Mouse (Mus musculus) ovary, adult 18-20 months (tissue): ENCODE results near the gene Gm12184.
"Not testable (repeated sequence)": the region's sequence is repeated elsewhere in the genome, so short reads cannot be mapped to it uniquely, and the experiment has no call there.

ENCODE experiments used
- DNase-seq: peaks from one replicate; pipeline ENCODE4 v3.0.0; 2022; ENCODE audit warnings: low spot score, mixed read lengths

Gm12184 gene

DNA sequence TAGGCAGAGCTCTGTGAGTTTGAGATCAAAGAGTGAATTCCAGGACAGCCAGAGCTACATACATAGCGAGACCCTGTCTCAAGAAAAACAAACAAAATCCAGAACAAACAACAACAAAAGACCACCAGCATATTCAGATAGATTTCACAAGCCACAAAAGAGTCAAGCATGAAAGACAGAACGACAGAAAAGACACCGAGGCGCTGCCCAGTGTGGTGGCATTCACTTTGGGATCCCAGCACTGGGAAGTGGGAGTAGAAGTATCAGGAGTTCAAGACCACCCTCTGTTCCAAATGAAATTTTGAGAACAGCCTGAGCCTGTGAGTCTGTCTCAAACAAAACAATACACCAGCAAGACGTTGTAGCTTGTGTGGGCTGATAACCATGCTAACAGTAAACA lies 20.4 kb upstream of the Gm12184 start:
- DNase-seq: no peak

DNA sequence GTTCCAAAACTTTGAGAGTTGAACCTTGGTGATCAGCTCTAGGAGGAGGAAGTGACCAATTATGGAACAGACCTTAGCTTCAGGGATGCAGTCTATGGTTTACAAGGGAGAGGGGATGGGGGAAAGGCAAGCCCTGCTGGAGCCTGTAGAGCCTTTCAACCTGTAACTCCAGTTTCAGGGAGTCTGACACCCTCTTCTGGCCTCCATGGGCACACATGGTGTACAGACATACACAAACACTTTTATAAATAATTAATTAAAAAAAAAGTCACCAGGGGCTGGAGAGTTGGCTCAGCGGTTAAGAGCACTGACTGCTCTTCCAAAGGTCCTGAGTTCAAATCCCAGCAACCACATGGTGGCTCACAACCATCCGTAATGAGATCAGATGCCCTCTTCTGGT lies 19.9 kb upstream of the Gm12184 start:
- not testable (repeated sequence) for DNase-seq

DNA sequence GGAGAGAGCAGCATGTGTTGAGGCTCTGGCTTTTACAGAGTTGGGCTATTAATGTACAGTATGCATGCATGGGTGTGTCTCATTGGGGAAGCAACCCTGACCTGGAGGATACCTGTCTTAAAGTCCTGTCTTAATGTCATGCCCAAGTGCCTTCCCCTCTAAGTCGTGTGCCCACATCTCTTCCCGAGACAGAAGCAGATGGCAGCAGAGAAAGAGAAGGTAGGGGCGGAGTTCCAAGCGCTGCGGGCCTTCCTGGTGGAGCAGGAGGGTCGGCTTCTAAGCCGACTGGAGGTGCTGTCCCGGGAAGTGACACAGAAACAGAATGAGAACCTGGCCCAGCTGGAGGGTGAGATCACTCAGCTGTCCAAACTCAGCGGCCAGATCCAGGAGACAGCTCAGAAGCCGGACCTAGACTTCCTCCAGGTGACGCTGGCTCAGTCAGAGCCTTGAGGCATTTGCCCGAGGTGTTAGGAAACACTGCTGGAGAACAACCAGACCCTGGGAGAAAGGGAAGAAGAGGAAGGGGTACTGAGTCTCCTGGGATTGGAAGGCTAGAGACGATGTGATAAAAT lies 18.9 kb upstream of the Gm12184 start:
- DNase-seq: no peak

DNA sequence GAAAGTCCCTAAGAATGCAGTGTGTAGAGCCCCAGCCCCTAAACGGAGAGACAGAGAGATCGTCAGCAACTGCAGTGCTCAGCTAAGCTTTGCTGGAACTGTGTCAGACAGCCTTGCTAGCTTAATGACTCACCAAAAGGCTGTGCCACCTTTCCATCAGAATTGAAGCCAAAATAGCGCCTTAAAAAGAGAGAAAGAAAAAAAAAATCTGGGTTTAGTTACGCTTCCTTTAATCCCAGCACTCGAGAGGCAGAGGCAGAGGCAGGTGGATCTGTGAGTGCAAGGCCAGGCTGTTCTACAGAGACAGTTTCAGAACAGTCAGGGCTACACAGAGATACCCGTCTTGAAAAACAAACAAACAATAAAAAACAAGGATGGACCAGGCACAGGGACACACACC lies 17.9 kb upstream of the Gm12184 start:
- DNase-seq: no peak

GRCm38 (mm10) chr11:48843202-48843601 lies 16.7 kb upstream of the Gm12184 start:
- no peak for DNase-seq

DNA sequence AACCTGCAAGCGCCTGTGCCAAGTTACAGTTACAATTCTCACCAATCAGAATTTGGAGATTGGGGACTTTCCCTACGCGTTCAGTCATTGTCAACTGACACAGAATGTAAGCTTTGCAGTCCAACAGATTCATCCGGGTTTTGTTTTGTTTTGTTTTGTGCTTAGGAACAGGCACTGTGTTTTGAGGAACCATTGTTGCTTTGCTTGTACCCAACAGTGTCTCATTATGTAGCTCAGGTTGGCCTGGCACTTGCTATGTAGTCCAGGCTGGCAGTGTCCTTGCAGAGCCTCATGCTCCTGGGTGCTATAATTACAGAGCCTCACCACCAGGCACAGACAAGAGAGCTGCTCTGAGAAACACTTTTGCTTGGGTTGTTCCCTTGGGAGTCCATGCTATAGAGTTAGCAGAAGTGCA lies 15.9 kb upstream of the Gm12184 start:
- no peak for DNase-seq

- no peak for DNase-seq
Measured at GRCm38 (mm10) chr11:48841213-48841612, 14.8 kb upstream of the Gm12184 start.

DNA sequence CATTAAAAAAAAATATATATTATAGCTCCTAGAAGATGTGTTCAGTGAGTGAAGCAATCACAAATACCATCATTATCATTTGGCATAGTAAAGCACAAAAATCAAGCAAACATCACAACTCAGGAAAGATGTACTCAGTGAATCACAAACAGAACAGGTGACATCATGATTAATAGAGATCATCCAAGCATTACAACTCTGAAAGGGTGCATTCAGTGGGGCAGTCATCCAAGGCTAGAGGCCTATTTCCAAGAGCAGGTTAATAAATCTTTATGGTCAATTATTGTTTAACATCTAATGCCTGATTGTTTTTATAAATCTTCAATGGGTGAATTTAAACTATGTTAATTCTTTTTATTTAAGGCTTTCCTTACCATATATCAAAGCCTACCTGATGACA lies 14.3 kb upstream of the Gm12184 start:
- no peak for DNase-seq

GRCm38 (mm10) chr11:48838879-48839680 lies 12.6 kb upstream of the Gm12184 start:
- DNase-seq: no peak

DNA sequence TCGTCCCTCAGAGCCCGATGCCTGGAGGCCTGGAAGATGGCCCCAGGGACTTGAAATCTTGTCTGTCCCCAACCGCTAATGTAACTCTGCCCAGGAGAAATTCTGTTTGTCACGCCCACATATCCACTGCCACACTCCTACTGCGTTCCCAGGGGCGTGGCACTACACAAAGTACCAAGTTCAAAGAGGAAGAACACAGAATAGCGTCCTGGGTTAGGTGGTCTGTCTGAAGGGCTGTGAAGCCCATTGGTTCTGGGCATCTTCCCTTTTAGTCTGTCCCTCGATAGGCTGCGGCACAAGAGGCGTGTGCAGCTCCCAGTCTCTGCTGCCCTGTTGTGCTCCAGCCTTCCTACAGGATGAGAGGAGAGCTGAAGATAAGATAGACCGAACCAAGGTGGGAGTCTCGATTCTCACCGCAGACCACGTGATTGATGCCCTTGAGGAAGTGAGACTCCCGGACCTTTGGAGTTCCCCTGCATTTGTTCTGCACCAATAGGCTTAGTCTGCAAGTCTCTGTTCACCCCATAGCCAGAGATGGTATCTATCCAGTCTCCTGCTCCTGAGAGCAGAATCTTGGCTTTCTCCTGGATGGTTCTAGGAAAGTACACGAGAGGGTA lies 11.8 kb upstream of the Gm12184 start:
- DNase-seq: peak; percentile 42

GRCm38 (mm10) chr11:48837310-48838180 lies 11.1 kb upstream of the Gm12184 start:
- DNase-seq: peak; percentile 50

GRCm38 (mm10) chr11:48836990-48837309 lies 10.5 kb upstream of the Gm12184 start:
- DNase-seq: no peak

DNA sequence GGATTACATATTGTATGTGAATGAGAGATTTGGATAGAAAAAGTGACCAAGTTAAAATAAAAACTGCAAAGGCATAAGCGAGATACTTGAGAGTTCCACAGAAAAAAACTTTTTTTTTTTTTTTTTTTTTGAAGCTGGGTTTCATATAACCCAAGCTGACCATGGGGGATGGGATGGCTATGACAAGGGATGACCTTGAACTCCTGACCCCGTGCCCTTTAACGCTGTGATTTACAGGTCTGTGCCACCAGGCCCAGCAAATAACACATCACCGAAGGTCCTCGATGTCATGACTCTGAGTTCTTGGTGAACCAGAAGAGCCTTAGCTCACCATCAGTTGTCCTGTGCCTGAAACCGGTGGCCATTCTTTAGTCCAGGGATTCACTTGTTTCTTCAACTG lies 9.5 kb upstream of the Gm12184 start:
- no peak for DNase-seq

GRCm38 (mm10) chr11:48833731-48834639 lies 7.5 kb upstream of the Gm12184 start:
- peak; percentile 77 for DNase-seq

DNA sequence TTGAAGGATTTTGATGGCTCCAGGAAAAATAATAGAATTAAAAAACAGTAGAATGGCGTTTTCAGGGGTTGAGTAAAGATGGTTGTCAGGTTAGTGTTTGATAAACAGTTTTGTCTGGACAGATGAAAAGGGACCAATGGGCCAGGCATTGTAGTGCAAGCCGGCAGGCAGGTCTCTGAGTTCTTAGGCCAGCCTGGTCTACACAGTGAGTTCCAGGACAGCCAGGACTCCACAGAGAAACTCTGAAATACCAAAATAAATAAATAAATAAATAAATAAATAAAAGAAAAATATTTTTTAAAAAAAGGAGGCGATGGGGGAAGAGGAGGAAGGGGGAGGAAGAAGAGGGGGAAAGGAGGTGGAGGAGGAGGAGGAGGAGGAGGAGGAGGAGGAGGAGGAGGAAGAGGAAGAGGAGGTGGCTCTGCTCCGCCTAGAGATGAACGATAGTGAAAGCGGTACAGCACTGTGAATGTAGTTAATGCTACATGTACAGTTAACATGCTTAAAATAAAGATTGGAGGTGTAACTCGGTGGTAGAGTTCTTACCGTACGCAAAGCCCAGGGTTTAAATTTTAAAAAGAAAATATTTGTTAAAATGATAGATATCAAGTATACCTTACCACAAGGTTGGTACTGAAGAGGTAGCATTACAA lies 6.7 kb upstream of the Gm12184 start:
- no peak for DNase-seq

DNA sequence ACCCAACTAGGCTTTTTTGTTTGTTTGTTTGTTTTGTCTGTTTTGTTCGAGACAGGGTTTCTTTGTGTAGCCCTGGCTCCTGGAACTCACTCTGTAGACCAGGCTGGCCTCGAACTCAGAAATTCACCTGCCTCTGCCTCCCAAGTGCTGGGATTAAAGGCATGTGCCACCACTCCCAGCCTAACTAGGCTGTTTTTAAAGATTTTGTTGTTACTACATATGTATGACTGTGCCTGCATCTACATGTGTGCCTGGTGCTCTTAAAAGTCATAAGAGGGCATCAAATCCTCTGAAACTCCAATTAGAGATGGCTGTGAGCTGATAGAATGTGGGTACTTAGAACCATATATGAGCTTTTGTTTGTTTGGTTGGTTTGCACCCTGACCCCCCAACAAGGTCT lies 4.8 kb upstream of the Gm12184 start:
- no peak for DNase-seq

DNA sequence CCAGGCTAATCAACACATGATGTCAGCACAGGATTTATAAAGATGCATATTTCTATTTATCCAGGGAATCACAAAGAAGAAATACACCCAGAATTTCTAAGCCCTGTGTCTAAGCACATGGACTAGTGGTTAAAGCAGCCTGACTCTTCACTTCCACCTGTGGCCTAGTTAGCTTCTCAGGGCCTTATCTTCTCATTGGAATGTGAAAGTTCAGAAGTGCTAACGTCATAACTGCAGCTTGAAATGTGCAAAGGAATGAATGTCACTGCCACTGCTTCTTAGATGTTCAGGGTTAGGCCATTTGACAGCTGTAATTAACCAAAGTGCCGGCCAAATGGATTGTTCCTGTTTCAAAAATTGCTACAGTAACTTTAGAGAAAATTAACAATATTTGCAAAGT lies 3.8 kb upstream of the Gm12184 start:
- DNase-seq: no peak

DNA sequence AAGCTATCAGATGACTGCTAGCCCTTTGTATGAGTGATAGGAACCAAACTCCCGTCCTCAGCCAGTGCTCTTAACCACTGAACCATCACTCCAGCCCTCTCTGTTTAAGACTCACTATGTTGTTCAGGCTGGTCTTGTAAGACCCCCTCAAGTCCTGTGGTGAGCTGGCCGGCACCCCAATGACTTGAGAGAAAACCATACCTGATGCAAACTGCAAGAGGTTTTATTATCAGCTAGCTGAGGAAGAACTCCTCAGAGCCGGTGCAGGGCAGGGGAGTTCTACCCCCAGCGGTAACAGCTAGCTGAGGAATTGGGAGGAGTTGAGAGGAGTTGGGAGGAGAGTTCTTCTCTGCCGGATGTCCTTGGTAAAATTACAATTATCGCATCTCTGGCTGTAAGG lies 1.5 kb upstream of the Gm12184 start:
- no peak for DNase-seq

DNA sequence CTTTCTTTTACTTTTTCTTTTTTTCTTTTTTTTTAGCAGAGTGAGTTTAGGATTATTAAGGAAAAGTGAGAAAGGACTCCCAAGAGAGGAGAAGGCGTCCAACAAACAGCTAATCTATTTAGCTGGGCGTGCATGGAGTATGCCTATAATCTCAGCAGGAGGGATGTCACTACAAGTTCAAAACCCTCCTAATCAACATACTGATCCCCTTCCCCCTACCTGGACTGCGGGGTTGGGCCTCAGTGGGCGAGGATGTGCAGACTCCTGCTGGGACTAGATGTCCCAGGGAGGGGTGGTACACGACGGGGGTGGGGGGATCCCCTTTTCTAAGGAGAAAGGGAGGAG lies 269 bp upstream of the Gm12184 start:
- no peak for DNase-seq

GRCm38 (mm10) chr11:48824311-48824830 lies 2.1 kb downstream of the Gm12184 start:
- DNase-seq: no peak

DNA sequence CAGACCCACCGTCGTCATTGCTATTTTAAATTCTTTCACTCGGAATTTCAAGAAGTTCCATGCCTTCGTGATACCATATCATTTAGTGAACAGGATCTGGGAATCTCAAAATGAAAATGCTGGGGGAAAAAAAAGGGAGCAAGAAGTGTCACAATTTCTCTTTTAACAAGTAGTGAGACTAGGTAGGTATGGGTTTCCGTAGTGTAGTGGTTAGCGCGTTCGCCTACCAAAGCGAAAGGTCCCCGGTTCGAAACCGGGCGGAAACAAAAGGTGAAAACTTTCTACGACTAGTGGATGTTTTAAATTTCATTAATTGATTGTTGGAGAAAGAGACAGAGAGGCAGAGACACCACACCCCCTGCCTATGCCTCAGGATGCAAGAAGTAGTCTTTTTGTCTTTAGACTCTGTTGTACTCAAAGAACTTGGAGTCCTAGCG lies 2.9 kb downstream of the Gm12184 start:
- DNase-seq: no peak
